Mouse (Mus musculus): ENCODE data around the gene Copg2. TPM values are rescaled to one million over a fixed set of nuclear protein-coding genes. Genes with fewer than 3 reads are reported as not detected.

Gene Copg2
- 1.1 and 1.6 TPM in 2 replicates for polyA plus RNA-seq (2012; rRNA removed; ENCODE audit: low replicate concordance)

GRCm38 (mm10) chr6:30896195-30896985, at the start of gene Copg2:
Gene Copg2 (minus strand): TSS chr6:30896794.

GRCm38 (mm10) chr6:30915473-30915872, 18.9 kb upstream of the Copg2 start, which contains the start of gene Tsga13:
Gene Tsga13 (minus strand): TSS chr6:30915573.

GRCm38 (mm10) chr6:30723331-30723730, 173.3 kb downstream of the Copg2 start, which contains the start of gene Mest:
Gene Mest (plus strand): TSS chr6:30723547.

Other genes starting within 250 kb of the Copg2 start
- gene Cep41, start 203.0 kb downstream of the Copg2 start, polyA plus RNA-seq (2012; rRNA removed; ENCODE audit: low replicate concordance): 0.49 and 1.2 TPM in 2 replicates
- gene Mest, start 173.2 kb downstream of the Copg2 start, polyA plus RNA-seq (2012; rRNA removed; ENCODE audit: low replicate concordance): 5.9 and 19.7 TPM in 2 replicates
- gene Tsga13, start 18.8 kb upstream of the Copg2 start, polyA plus RNA-seq (2012; rRNA removed; ENCODE audit: low replicate concordance): not detected in 2 replicates
- gene Klf14, start 62.3 kb upstream of the Copg2 start, polyA plus RNA-seq (2012; rRNA removed; ENCODE audit: low replicate concordance): not detected in 2 replicates

Data from duodenum, adult 2 months (tissue).